12 mouse cellular contexts compared by ENCODE assay signal in genomic region chr9:102990306-102991133, GRCm38 (mm10). TPM values are rescaled to one million over a fixed set of nuclear protein-coding genes. Genes with fewer than 3 reads are reported as not detected.
DNase-seq lines count a peak whose midpoint lies in the region; ATAC-seq and TF ChIP-seq lines count a peak whose summit lies in the region.
"Had no signal": no experiment of that assay in that cellular context is flagged by ENCODE, and none has a peak within 500 bp of the region (broad histone marks: within the 10 kb centered on the region; RNA-seq: fewer than 3 reads in every experiment).

No protein-coding gene starts in this region.

- ATAC-seq in midbrain, embryonic 13.5 days: peak; percentile 86
- no peak for ATAC-seq in frontal cortex, adult (ENCODE audit: low TSS enrichment)

- DNase-seq in layer of hippocampus, adult 2 months (ENCODE audit: low spot score in 2 of 2): peak in 1 of 2 experiments; percentile 8
- DNase-seq in layer of hippocampus, adult 11-12 months (ENCODE audit: low spot score): no peak
- DNase-seq in brain, adult 2 months (ENCODE audit: low read depth, low spot score): peak; percentile 37
- DNase-seq in hindbrain, embryonic 10.5 days (ENCODE audit: low spot score): no peak
- no peak for DNase-seq in cerebellum, postnatal 36 days
- DNase-seq in cerebellum, postnatal 14 days: no peak
- DNase-seq: cerebellum, adult 11 months; kidney, adult 11 months had no signal

- no peak overlapping the region for H3K4me3 ChIP-seq in layer of hippocampus, adult 2 months
- no peak overlapping the region for H3K4me3 ChIP-seq in hindbrain, embryonic 10.5 days
- no peak overlapping the region for H3K4me3 ChIP-seq in midbrain, embryonic 13.5 days (replicated peaks)
- H3K4me3 ChIP-seq: erythroblast, embryonic 14.5 days; liver, embryonic 15.5 days had no signal

- H3K9me3 ChIP-seq in hindbrain, embryonic 10.5 days: no peaks in the 10 kb centered on the region
- H3K9me3 ChIP-seq in midbrain, embryonic 13.5 days: no peaks in the 10 kb centered on the region
- H3K9me3 ChIP-seq: liver, embryonic 15.5 days had no signal

- no peak overlapping the region for H3K4me2 ChIP-seq in midbrain, embryonic 13.5 days (replicated peaks)
- H3K4me2 ChIP-seq: liver, embryonic 15.5 days had no signal

- H3K27me3 ChIP-seq in hindbrain, embryonic 10.5 days (ENCODE audit: insufficient read depth, poor library complexity, severe bottlenecking): no peaks in the 10 kb centered on the region
- H3K27me3 ChIP-seq in midbrain, embryonic 13.5 days: no peaks in the 10 kb centered on the region
- H3K27me3 ChIP-seq: liver, embryonic 15.5 days had no signal

- peak; percentile 56 for TF ChIP-seq CTCF in layer of hippocampus, adult 2 months (conservative IDR thresholded peaks at IDR 0.05)

- no peak overlapping the region for H3K27ac ChIP-seq in layer of hippocampus, adult 2 months
- H3K27ac ChIP-seq in hindbrain, embryonic 10.5 days: peak overlapping the region; percentile 17; the same call in 1 of the 2 replicates
- H3K27ac ChIP-seq in midbrain, embryonic 13.5 days: peak overlapping the region; percentile 67
- H3K27ac ChIP-seq: liver, embryonic 15.5 days had no signal

- H3K36me3 ChIP-seq in hindbrain, embryonic 10.5 days: no peaks in the 10 kb centered on the region
- H3K36me3 ChIP-seq in midbrain, embryonic 13.5 days: no peaks in the 10 kb centered on the region
- H3K36me3 ChIP-seq: liver, embryonic 15.5 days had no signal

- H3K4me1 ChIP-seq in hindbrain, embryonic 10.5 days (replicated peaks): peaks cover 48% of the 10 kb centered on the region
- H3K4me1 ChIP-seq in midbrain, embryonic 13.5 days (replicated peaks): peaks cover 39% of the 10 kb centered on the region
- H3K4me1 ChIP-seq: liver, embryonic 15.5 days had no signal

- H3K9ac ChIP-seq in midbrain, embryonic 13.5 days (replicated peaks): no peak overlapping the region
- H3K9ac ChIP-seq: liver, embryonic 15.5 days had no signal

- 58% methylated on average over 6 of the region's 6 CpGs for WGBS in hindbrain, embryonic 10.5 days
- WGBS in midbrain, embryonic 13.5 days: 54% methylated on average over 6 of the region's 6 CpGs

RNA-seq across cellular contexts. Expression of gene Slco2a1, which starts 2.0 kb away (rescaled TPM):
- total RNA-seq in layer of hippocampus, adult 2 months (2021): 1 to 10 TPM; 2.0 to 3.2 TPM
- 0.44 and 0.45 TPM in 2 replicates for polyA plus RNA-seq in hindbrain, embryonic 10.5 days (2016; fragmentation: Nextera tagmentation; extraction: Ambion mirVana)
- 0.81 and 0.89 TPM in 2 replicates for polyA plus RNA-seq in midbrain, embryonic 13.5 days (2015; fragmentation: Nextera tagmentation; extraction: Ambion mirVana)
